Mouse (Mus musculus): ENCODE data around the gene Dzank1.

DNA sequence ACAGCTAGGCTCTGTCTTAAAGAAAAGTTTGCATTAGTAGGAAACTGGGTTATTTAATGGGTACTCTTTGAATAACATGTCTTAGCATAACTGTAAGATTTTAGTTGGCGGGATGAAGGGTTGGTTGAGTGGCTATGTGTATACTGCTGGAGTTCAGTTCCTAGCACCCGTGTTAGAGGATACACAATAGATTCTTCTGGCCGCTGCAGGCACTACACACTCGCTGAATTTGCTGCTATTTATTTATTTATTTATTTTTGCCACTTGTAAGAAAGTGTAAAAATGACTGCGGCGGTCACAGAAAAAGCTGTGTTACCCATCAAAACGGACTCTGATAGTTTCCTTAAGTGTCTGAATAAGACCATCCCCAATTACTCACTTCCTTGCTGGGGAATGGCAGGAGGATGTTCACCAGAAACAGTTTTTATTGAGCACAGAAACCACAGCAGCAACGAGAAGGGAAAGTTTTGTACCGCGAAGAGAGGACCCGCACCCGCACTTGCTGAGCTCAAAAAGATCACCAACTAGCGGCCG is 28.1 kb upstream of the Dzank1 start:
- TF ChIP-seq CTCF (IDR thresholded peaks at IDR 0.05; ENCODE audit: extremely low read depth, insufficient read depth, insufficient read length, insufficient replicate concordance) (no peak), POLR2A (IDR thresholded peaks at IDR 0.05; ENCODE audit: low read depth, low read length) (no peak)

All from spleen, adult 2 months (tissue).